Mouse (Mus musculus): ENCODE measurements around the gene Gm5105. TPM values are rescaled to one million over a fixed set of nuclear protein-coding genes. Genes with fewer than 3 reads are reported as not detected.

Gene Gm5105
- polyA plus RNA-seq, 1 experiment from 2014 or later, result not detected

- H3K27me3 ChIP-seq (replicated peaks; ENCODE audit: control insufficient read depth, insufficient read depth, low read length), result no peaks in the 10 kb centered on the region
- H3K36me3 ChIP-seq (ENCODE audit: control insufficient read depth, insufficient read depth, low read length), result no peaks in the 10 kb centered on the region
- WGBS, result 80% methylated on average over 4 of the region's 4 CpGs
- DNase-seq (ENCODE audit: low spot score) (no peak), ATAC-seq (no peak)
- no peak overlapping the region for H3K4me2 ChIP-seq (ENCODE audit: low read length)
- no peaks in the 10 kb centered on the region for H3K9me3 ChIP-seq (replicated peaks; ENCODE audit: control insufficient read depth, low read length)
- H3K27ac ChIP-seq (ENCODE audit: low read depth, low read length), result no peak overlapping the region
- H3K4me3 ChIP-seq (ENCODE audit: low read depth, low read length), result no peak overlapping the region
- H3K9ac ChIP-seq (ENCODE audit: low read length), result no peak overlapping the region
- no peaks in the 10 kb centered on the region for H3K4me1 ChIP-seq (ENCODE audit: control insufficient read depth, insufficient read depth, low read length)
These were observed 44.5 kb downstream of the Gm5105 start for GRCm38 (mm10) chr3:138022651-138023050.

GRCm38 (mm10) chr3:138022003-138022402, 45.2 kb downstream of the Gm5105 start:
- 90% methylated on average over 4 of the region's 4 CpGs for WGBS

GRCm38 (mm10) chr3:138016810-138017209, 50.4 kb downstream of the Gm5105 start:
- Histone ChIP-seq H3K9ac (ENCODE audit: low read length) (no peak overlapping the region), H3K27ac (ENCODE audit: low read depth, low read length) (no peak overlapping the region), H3K27me3 (replicated peaks; ENCODE audit: control insufficient read depth, insufficient read depth, low read length) (no peaks in the 10 kb centered on the region), H3K4me1 (ENCODE audit: control insufficient read depth, insufficient read depth, low read length) (no peaks in the 10 kb centered on the region), H3K36me3 (ENCODE audit: control insufficient read depth, insufficient read depth, low read length) (no peaks in the 10 kb centered on the region), H3K4me3 (ENCODE audit: low read depth, low read length) (no peak overlapping the region), H3K4me2 (ENCODE audit: low read length) (no peak overlapping the region), H3K9me3 (replicated peaks; ENCODE audit: control insufficient read depth, low read length) (no peaks in the 10 kb centered on the region)
- DNase-seq (ENCODE audit: low spot score) (peak; percentile 12), ATAC-seq (no peak)
- WGBS, result 83% methylated on average over 12 of the region's 12 CpGs

More at GRCm38 (mm10) chr3:138022003-138022402, 45.2 kb downstream of the Gm5105 start:
- DNase-seq (ENCODE audit: low spot score) (no peak), ATAC-seq (no peak)
- H3K4me2 ChIP-seq (ENCODE audit: low read length), result no peak overlapping the region
- H3K27me3 ChIP-seq (replicated peaks; ENCODE audit: control insufficient read depth, insufficient read depth, low read length), result no peaks in the 10 kb centered on the region
- no peak overlapping the region for H3K4me3 ChIP-seq (ENCODE audit: low read depth, low read length)
- no peak overlapping the region for H3K27ac ChIP-seq (ENCODE audit: low read depth, low read length)
- no peaks in the 10 kb centered on the region for H3K9me3 ChIP-seq (replicated peaks; ENCODE audit: control insufficient read depth, low read length)
- no peaks in the 10 kb centered on the region for H3K4me1 ChIP-seq (ENCODE audit: control insufficient read depth, insufficient read depth, low read length)
- H3K9ac ChIP-seq (ENCODE audit: low read length), result no peak overlapping the region
- H3K36me3 ChIP-seq (ENCODE audit: control insufficient read depth, insufficient read depth, low read length), result no peaks in the 10 kb centered on the region

GRCm38 (mm10) chr3:138014725-138015124, 52.5 kb downstream of the Gm5105 start:
- Histone ChIP-seq H3K36me3 (ENCODE audit: control insufficient read depth, insufficient read depth, low read length) (no peaks in the 10 kb centered on the region), H3K9me3 (replicated peaks; ENCODE audit: control insufficient read depth, low read length) (no peaks in the 10 kb centered on the region), H3K27ac (ENCODE audit: low read depth, low read length) (no peak overlapping the region), H3K27me3 (replicated peaks; ENCODE audit: control insufficient read depth, insufficient read depth, low read length) (no peaks in the 10 kb centered on the region), H3K4me1 (ENCODE audit: control insufficient read depth, insufficient read depth, low read length) (no peaks in the 10 kb centered on the region), H3K4me3 (ENCODE audit: low read depth, low read length) (no peak overlapping the region), H3K9ac (ENCODE audit: low read length) (no peak overlapping the region), H3K4me2 (ENCODE audit: low read length) (no peak overlapping the region)
- ATAC-seq (no peak), DNase-seq (ENCODE audit: low spot score) (no peak)
- WGBS, result 78% methylated on average over 2 of the region's 2 CpGs

GRCm38 (mm10) chr3:138012351-138012750, 54.8 kb downstream of the Gm5105 start:
- whole genome bisulfite sequencing, result 56% methylated on average over 4 of the region's 4 CpGs
- H3K36me3 ChIP-seq (ENCODE audit: control insufficient read depth, insufficient read depth, low read length), result no peaks in the 10 kb centered on the region
- no peak overlapping the region for H3K9ac ChIP-seq (ENCODE audit: low read length)
- ATAC-seq (no peak), DNase-seq (ENCODE audit: low spot score) (no peak)
- H3K9me3 ChIP-seq (replicated peaks; ENCODE audit: control insufficient read depth, low read length), result no peaks in the 10 kb centered on the region
- H3K4me3 ChIP-seq (ENCODE audit: low read depth, low read length), result no peak overlapping the region
- H3K4me1 ChIP-seq (ENCODE audit: control insufficient read depth, insufficient read depth, low read length), result no peaks in the 10 kb centered on the region
- no peak overlapping the region for H3K4me2 ChIP-seq (ENCODE audit: low read length)
- no peak overlapping the region for H3K27ac ChIP-seq (ENCODE audit: low read depth, low read length)
- H3K27me3 ChIP-seq (replicated peaks; ENCODE audit: control insufficient read depth, insufficient read depth, low read length), result no peaks in the 10 kb centered on the region

- no peaks in the 10 kb centered on the region for H3K4me1 ChIP-seq (ENCODE audit: control insufficient read depth, insufficient read depth, low read length)
- 0 out of 2 replicates have a peak, but pooled peaks cover 3% of the 10 kb centered on the region for H3K9me3 ChIP-seq (replicated peaks; ENCODE audit: control insufficient read depth, low read length)
- no peak for ATAC-seq
- H3K4me3 ChIP-seq (ENCODE audit: low read depth, low read length), result no peak overlapping the region
- H3K4me2 ChIP-seq (ENCODE audit: low read length), result no peak overlapping the region
- no peak for DNase-seq (ENCODE audit: low spot score)
- no peak overlapping the region for H3K27ac ChIP-seq (ENCODE audit: low read depth, low read length)
- 80% methylated on average over 6 of the region's 6 CpGs for WGBS
- no peak overlapping the region for H3K9ac ChIP-seq (ENCODE audit: low read length)
- H3K27me3 ChIP-seq (replicated peaks; ENCODE audit: control insufficient read depth, insufficient read depth, low read length), result no peaks in the 10 kb centered on the region
- no peaks in the 10 kb centered on the region for H3K36me3 ChIP-seq (ENCODE audit: control insufficient read depth, insufficient read depth, low read length)
These were observed 59.0 kb downstream of the Gm5105 start for GRCm38 (mm10) chr3:138008152-138008551.

- H3K4me1 ChIP-seq (ENCODE audit: control insufficient read depth, insufficient read depth, low read length), result no peaks in the 10 kb centered on the region
- 74% methylated on average over 3 of the region's 3 CpGs for WGBS
- H3K36me3 ChIP-seq (ENCODE audit: control insufficient read depth, insufficient read depth, low read length), result no peaks in the 10 kb centered on the region
- H3K4me2 ChIP-seq (ENCODE audit: low read length), result no peak overlapping the region
- H3K9me3 ChIP-seq (replicated peaks; ENCODE audit: control insufficient read depth, low read length), result 0 out of 2 replicates have a peak, but pooled peaks cover 3% of the 10 kb centered on the region
- no peak for ATAC-seq
- H3K27ac ChIP-seq (ENCODE audit: low read depth, low read length), result no peak overlapping the region
- H3K27me3 ChIP-seq (replicated peaks; ENCODE audit: control insufficient read depth, insufficient read depth, low read length), result no peaks in the 10 kb centered on the region
- no peak overlapping the region for H3K9ac ChIP-seq (ENCODE audit: low read length)
- H3K4me3 ChIP-seq (ENCODE audit: low read depth, low read length), result no peak overlapping the region
- no peak for DNase-seq (ENCODE audit: low spot score)
These were observed 60.3 kb downstream of the Gm5105 start for GRCm38 (mm10) chr3:138006896-138007295.

GRCm38 (mm10) chr3:138003264-138003663, 63.9 kb downstream of the Gm5105 start:
- H3K4me1 ChIP-seq (ENCODE audit: control insufficient read depth, insufficient read depth, low read length), result peaks cover 4% of the 10 kb centered on the region; the same call in 1 of the 2 replicates
- H3K36me3 ChIP-seq (ENCODE audit: control insufficient read depth, insufficient read depth, low read length), result no peaks in the 10 kb centered on the region
- 87% methylated on average over 7 of the region's 7 CpGs for WGBS
- 0 out of 2 replicates have a peak, but pooled peaks cover 3% of the 10 kb centered on the region for H3K9me3 ChIP-seq (replicated peaks; ENCODE audit: control insufficient read depth, low read length)
- H3K27me3 ChIP-seq (replicated peaks; ENCODE audit: control insufficient read depth, insufficient read depth, low read length), result no peaks in the 10 kb centered on the region
- DNase-seq (ENCODE audit: low spot score), result no peak
- no peak overlapping the region for H3K27ac ChIP-seq (ENCODE audit: low read depth, low read length)
- no peak for ATAC-seq
- H3K9ac ChIP-seq (ENCODE audit: low read length), result no peak overlapping the region
- no peak overlapping the region for H3K4me3 ChIP-seq (ENCODE audit: low read depth, low read length)
- H3K4me2 ChIP-seq (ENCODE audit: low read length), result no peak overlapping the region

- DNase-seq (ENCODE audit: low spot score) (no peak), ATAC-seq (no peak)
- Histone ChIP-seq H3K36me3 (ENCODE audit: control insufficient read depth, insufficient read depth, low read length) (no peaks in the 10 kb centered on the region), H3K27ac (ENCODE audit: low read depth, low read length) (no peak overlapping the region), H3K4me1 (ENCODE audit: control insufficient read depth, insufficient read depth, low read length) (peaks cover 4% of the 10 kb centered on the region; the same call in 1 of the 2 replicates), H3K4me3 (ENCODE audit: low read depth, low read length) (no peak overlapping the region), H3K9me3 (replicated peaks; ENCODE audit: control insufficient read depth, low read length) (0 out of 2 replicates have a peak, but pooled peaks cover 3% of the 10 kb centered on the region), H3K9ac (ENCODE audit: low read length) (no peak overlapping the region), H3K27me3 (replicated peaks; ENCODE audit: control insufficient read depth, insufficient read depth, low read length) (no peaks in the 10 kb centered on the region), H3K4me2 (ENCODE audit: low read length) (no peak overlapping the region)
- WGBS, result 85% methylated on average over 6 of the region's 6 CpGs
These were observed 64.6 kb downstream of the Gm5105 start for GRCm38 (mm10) chr3:138002545-138002944.

Measured in forebrain, embryonic 14.5 days (tissue).